Mouse (Mus musculus) stomach, postnatal 0 days (tissue): ENCODE measurements around the gene Sln. TPM values are rescaled to one million over a fixed set of nuclear protein-coding genes. Genes with fewer than 3 reads are reported as not detected.

Experiments
- ATAC-seq: fragments of 200-750 bp; cut with Nextera tagmentation; 2 replicates; pipeline ENCODE4 v1.8.0; 2017; ENCODE audit not compliant: low FRiP score, low TSS enrichment
- DNase-seq: peaks from one replicate; pipeline ENCODE4 v3.0.0-alpha.2; 2016; ENCODE audit warnings: low spot score
- H3K27ac ChIP-seq: fragments of 300-500 bp; sonication (generic); replicated peaks from 2 replicates; pipeline ENCODE4 v1.5.1; 2014; ENCODE audit warnings: mild to moderate bottlenecking, control low read depth
- H3K27me3 ChIP-seq: fragments of 300-500 bp; sonication (generic); 2 replicates; pipeline ENCODE4 v1.6.1; 2014; ENCODE audit warnings: low read length; ENCODE audit not compliant: control insufficient read depth, insufficient read depth
- H3K36me3 ChIP-seq: fragments of 300-500 bp; sonication (generic); 2 replicates; pipeline ENCODE4 v1.6.1; 2014; ENCODE audit warnings: low read length, mixed read lengths; ENCODE audit not compliant: control insufficient read depth, insufficient read depth
- H3K4me1 ChIP-seq: fragments of 300-500 bp; sonication (generic); replicated peaks from 2 replicates; pipeline ENCODE4 v1.6.1; 2014; ENCODE audit warnings: antibody characterized with exemption; ENCODE audit not compliant: control insufficient read depth, insufficient read depth
- H3K4me2 ChIP-seq: fragments of 300-500 bp; sonication (generic); replicated peaks from 2 replicates; pipeline ENCODE4 v1.6.1; 2014; ENCODE audit warnings: low read depth, mild to moderate bottlenecking, control low read depth, moderate library complexity
- H3K4me3 ChIP-seq: fragments of 300-500 bp; sonication (generic); 2 replicates; pipeline ENCODE4 v1.5.1; 2014; ENCODE audit warnings: low read depth, low read length, control low read depth
- H3K9ac ChIP-seq: fragments of 300-500 bp; sonication (generic); 2 replicates; pipeline ENCODE4 v1.6.1; 2014; ENCODE audit warnings: mild to moderate bottlenecking, low read length, control low read depth, mixed read lengths
- H3K9me3 ChIP-seq: fragments of 300-500 bp; sonication (generic); 2 replicates; pipeline ENCODE4 v1.6.1; 2016; ENCODE audit warnings: low read length; ENCODE audit not compliant: control insufficient read depth
- CTCF ChIP-seq: IDR thresholded peaks from 2 replicates; pipeline ENCODE4 v1.5.1; 2016; ENCODE audit warnings: antibody characterized with exemption, low read depth, mild to moderate bottlenecking, moderate library complexity
- EP300 ChIP-seq: optimal IDR thresholded peaks from 2 replicates; pipeline ENCODE3; 2016; ENCODE audit warnings: antibody characterized with exemption
- WGBS: fragments of 180-500 bp; shearing (Covaris S2); extraction: QIAGEN DNeasy Blood & Tissue Kit; methylation state at CpG from one replicate; pipeline ENCODE4 v1.1.7; 2014; 5-methylcytosine and 5-hydroxymethylcytosine counted together
- polyA plus RNA-seq: library from polyadenylated mRNA; unstranded; fragments of >200 nt; fragmentation: Nextera tagmentation; extraction: Ambion mirVana; gene quantifications from 2 replicates; pipeline ENCODE4 v1.2.1, GENCODE M21; 2015

Sln gene
- polyA plus RNA-seq, 1 experiment from 2014 or later = 0.30 TPM

DNA sequence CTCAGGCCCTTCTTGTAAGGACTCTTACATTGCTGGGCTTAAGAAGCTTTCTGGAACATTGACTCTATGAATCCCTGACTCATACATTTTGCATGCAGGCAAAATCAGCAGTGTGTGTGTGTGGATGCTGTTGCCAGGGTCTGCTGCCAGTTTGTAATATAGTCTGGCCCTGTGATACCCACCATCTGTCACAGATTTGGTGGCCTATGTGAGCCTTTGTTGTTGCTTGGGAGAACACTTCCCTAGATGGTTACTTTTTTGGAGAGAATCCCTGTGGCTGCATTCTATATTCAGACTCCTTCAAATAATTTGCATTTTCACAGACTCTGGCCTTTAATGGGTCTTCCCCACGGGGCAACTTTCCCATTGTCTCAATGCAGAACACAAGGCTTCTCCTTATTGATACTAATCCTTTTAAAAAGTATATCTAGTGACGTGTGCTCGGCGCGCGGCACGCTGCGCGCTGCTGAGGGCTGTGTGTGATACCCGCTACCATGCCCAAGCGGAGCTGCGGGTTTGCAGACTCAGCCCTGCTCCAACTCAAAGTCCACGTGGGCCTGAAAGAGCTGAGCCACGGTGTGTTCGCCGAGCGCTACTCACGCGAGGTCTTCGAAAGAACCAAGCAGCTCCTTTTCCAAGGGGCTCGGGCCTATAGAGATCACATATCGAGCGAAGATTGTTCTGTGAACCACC is 33.8 kb downstream of the Sln start:
- 92% methylated on average over 23 of the region's 23 CpGs for WGBS
- Histone ChIP-seq H3K27me3 (no peaks in the 10 kb centered on the region), H3K9me3 (no peaks in the 10 kb centered on the region), H3K4me2 (no peak overlapping the region), H3K9ac (no peak overlapping the region), H3K4me1 (no peaks in the 10 kb centered on the region), H3K4me3 (no peak overlapping the region), H3K27ac (no peak overlapping the region), H3K36me3 (no peaks in the 10 kb centered on the region)
- no peak for ATAC-seq
- no peak for DNase-seq
- TF ChIP-seq CTCF (no peak), EP300 (no peak)

- H3K27me3 ChIP-seq = no peaks in the 10 kb centered on the region
- H3K27ac ChIP-seq = no peak overlapping the region
- DNase-seq (peak; percentile 40), ATAC-seq (no peak)
- no peak overlapping the region for H3K4me2 ChIP-seq
- no peaks in the 10 kb centered on the region for H3K9me3 ChIP-seq
- no peaks in the 10 kb centered on the region for H3K36me3 ChIP-seq
- TF ChIP-seq CTCF (peak; percentile 78), EP300 (no peak)
- no peaks in the 10 kb centered on the region for H3K4me1 ChIP-seq
- 7% methylated on average over 1 of the region's 1 CpGs for WGBS
- no peak overlapping the region for H3K4me3 ChIP-seq
- no peak overlapping the region for H3K9ac ChIP-seq
Observed at GRCm38 (mm10) chr9:53890075-53890474, 40.1 kb downstream of the Sln start.

GRCm38 (mm10) chr9:53895827-53896226 is 45.9 kb downstream of the Sln start:
- no peak for DNase-seq
- TF ChIP-seq EP300 = no peak
- no peak for TF ChIP-seq CTCF

DNA sequence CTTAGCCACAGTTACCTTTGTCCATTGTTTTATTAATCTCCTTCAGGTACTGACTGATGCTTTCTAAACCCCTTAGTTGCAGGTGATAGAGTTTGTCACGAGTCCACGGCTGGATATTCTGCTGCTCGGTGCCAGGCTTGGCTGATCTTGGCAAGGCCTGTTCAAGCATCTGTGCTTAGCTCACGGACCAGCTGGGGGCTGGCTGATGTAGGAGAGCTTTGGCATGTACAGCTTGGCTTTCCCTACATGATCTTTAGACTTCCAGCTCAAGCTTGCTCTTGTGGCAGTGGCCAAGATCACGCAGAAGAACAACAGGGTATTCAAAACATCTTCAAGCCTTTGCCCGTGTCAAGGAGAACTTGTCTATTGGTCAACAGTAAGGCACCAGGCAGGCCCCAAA is 49.9 kb downstream of the Sln start:
- Histone ChIP-seq H3K27ac (no peak overlapping the region), H3K9me3 (no peaks in the 10 kb centered on the region), H3K4me3 (no peak overlapping the region), H3K9ac (no peak overlapping the region), H3K27me3 (no peaks in the 10 kb centered on the region), H3K4me1 (no peaks in the 10 kb centered on the region), H3K4me2 (no peak overlapping the region), H3K36me3 (no peaks in the 10 kb centered on the region)
- TF ChIP-seq EP300 = no peak
- DNase-seq = no peak
- no peak for ATAC-seq
- 79% methylated on average over 6 of the region's 6 CpGs for WGBS

More at GRCm38 (mm10) chr9:53895827-53896226, 45.9 kb downstream of the Sln start:
- ATAC-seq = no peak
- no peaks in the 10 kb centered on the region for H3K9me3 ChIP-seq
- no peaks in the 10 kb centered on the region for H3K27me3 ChIP-seq
- H3K27ac ChIP-seq = no peak overlapping the region
- no peak overlapping the region for H3K4me3 ChIP-seq
- no peak overlapping the region for H3K9ac ChIP-seq
- no peaks in the 10 kb centered on the region for H3K36me3 ChIP-seq
- H3K4me1 ChIP-seq = no peaks in the 10 kb centered on the region
- H3K4me2 ChIP-seq = no peak overlapping the region
- 76% methylated on average over 7 of the region's 7 CpGs for WGBS

DNA sequence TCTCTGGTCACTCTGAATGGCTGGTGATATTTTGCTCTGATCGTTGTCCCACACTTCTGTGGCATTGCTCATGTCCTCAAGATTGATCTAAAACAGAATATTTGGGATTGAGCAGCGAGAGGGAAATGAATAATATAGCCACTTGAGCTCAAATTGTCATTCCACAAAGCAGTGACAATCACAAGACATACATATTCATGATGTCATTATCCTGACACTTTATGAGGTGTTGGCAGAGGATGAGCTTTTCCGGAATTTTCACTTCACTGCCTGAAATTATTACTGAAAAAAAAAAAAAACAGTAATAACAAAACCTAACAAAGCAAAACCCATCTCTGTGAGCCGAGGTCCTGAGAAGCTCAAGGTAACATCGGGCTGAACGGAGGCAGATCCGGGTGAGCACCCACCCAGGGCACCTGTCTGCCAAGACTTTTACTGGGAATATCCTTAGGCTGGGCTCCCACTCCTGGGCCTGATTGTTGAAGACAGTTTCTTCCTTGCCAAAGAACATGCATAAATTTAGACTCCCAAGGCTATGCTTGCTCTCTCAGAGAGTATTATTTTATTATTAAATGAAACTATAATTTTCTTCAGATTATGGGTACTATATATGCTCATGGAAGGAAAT is 53.4 kb downstream of the Sln start:
- H3K27me3 ChIP-seq = no peaks in the 10 kb centered on the region
- H3K9me3 ChIP-seq = no peaks in the 10 kb centered on the region
- H3K4me1 ChIP-seq = no peaks in the 10 kb centered on the region
- H3K4me2 ChIP-seq = no peak overlapping the region
- no peak overlapping the region for H3K9ac ChIP-seq
- no peak overlapping the region for H3K27ac ChIP-seq
- DNase-seq (no peak), ATAC-seq (no peak)
- TF ChIP-seq CTCF (no peak), EP300 (no peak)
- no peak overlapping the region for H3K4me3 ChIP-seq
- no peaks in the 10 kb centered on the region for H3K36me3 ChIP-seq
- WGBS = 86% methylated on average over 7 of the region's 7 CpGs

Other genes starting within 250 kb of the Sln start
- 113 and 115 TPM in 2 replicates for gene Acat1, start 239.8 kb upstream of the Sln start, polyA plus RNA-seq
- 18.5 and 18.8 TPM in 2 replicates for gene Cul5, start 180.2 kb upstream of the Sln start, polyA plus RNA-seq
- gene Rab39, start 143.9 kb upstream of the Sln start, polyA plus RNA-seq = 0.15 and 0.23 TPM in 2 replicates
- 6.5 and 6.7 TPM in 2 replicates for gene Slc35f2, start 78.6 kb upstream of the Sln start, polyA plus RNA-seq
- 9.2 and 10.5 TPM in 2 replicates for gene Elmod1, start 125.1 kb downstream of the Sln start, polyA plus RNA-seq
- 0.19 and 0.32 TPM in 2 replicates for gene Tnfaip8l3, start 218.2 kb downstream of the Sln start, polyA plus RNA-seq